Mouse (Mus musculus) forebrain, embryonic 12.5 days (tissue): ENCODE measurements around the gene Fam168b. TPM values are rescaled to one million over a fixed set of nuclear protein-coding genes. Genes with fewer than 3 reads are reported as not detected.
A peak's percentile ranks its signal among the peaks of the same experiment; 100 is the strongest.

Experiments used
- ATAC-seq: fragments of 200-750 bp; cut with Nextera tagmentation; 2 replicates; pipeline ENCODE4 v1.8.0; 2017; ENCODE audit warnings: moderate TSS enrichment; ENCODE audit not compliant: low FRiP score
- H3K27ac ChIP-seq: fragments of 300-500 bp; sonication (generic); 2 replicates; pipeline ENCODE4 v1.5.1; 2016; ENCODE audit warnings: mild to moderate bottlenecking
- H3K27me3 ChIP-seq: fragments of 300-500 bp; sonication (generic); 2 replicates; pipeline ENCODE4 v1.6.1; 2016; ENCODE audit warnings: mild to moderate bottlenecking
- H3K36me3 ChIP-seq: fragments of 300-500 bp; sonication (generic); replicated peaks from 2 replicates; pipeline ENCODE4 v1.6.1; 2016; ENCODE audit warnings: mild to moderate bottlenecking
- H3K4me1 ChIP-seq: fragments of 300-500 bp; sonication (generic); 2 replicates; pipeline ENCODE4 v1.6.1; 2016
- H3K4me2 ChIP-seq: fragments of 300-500 bp; sonication (generic); 2 replicates; pipeline ENCODE4 v1.6.1; 2016; ENCODE audit warnings: mild to moderate bottlenecking, moderate library complexity
- H3K4me3 ChIP-seq: fragments of 300-500 bp; sonication (generic); replicated peaks from 2 replicates; pipeline ENCODE4 v1.5.1; 2016; ENCODE audit warnings: mild to moderate bottlenecking
- H3K9ac ChIP-seq: fragments of 300-500 bp; sonication (generic); 2 replicates; pipeline ENCODE4 v1.6.1; 2016; ENCODE audit warnings: mild to moderate bottlenecking
- H3K9me3 ChIP-seq: fragments of 300-500 bp; sonication (generic); 2 replicates; pipeline ENCODE4 v1.6.1; 2016
- WGBS: fragments of 180-500 bp; shearing (Covaris S2); methylation state at CpG from one replicate; pipeline ENCODE4 v1.1.7; 2016; 5-methylcytosine and 5-hydroxymethylcytosine counted together
- polyA plus RNA-seq: library from polyadenylated mRNA; unstranded; fragments of >200 nt; fragmentation: Nextera tagmentation; extraction: Ambion mirVana; gene quantifications from 2 replicates; pipeline ENCODE4 v1.2.1, GENCODE M21; 2016

The Fam168b gene
- polyA plus RNA-seq, 1 experiment from 2014 or later: 176 TPM

GRCm38 (mm10) chr1:34847070-34847469, 4.2 kb upstream of the Fam168b start:
- Histone ChIP-seq H3K9me3 (no peaks in the 10 kb centered on the region), H3K27ac (no peak overlapping the region), H3K36me3 (no peaks in the 10 kb centered on the region), H3K4me1 (peaks cover 18% of the 10 kb centered on the region), H3K4me3 (no peak overlapping the region), H3K9ac (no peak overlapping the region), H3K4me2 (no peak overlapping the region), H3K27me3 (no peaks in the 10 kb centered on the region)
- 91% methylated on average over 3 of the region's 3 CpGs for WGBS
- ATAC-seq: no peak

- Histone ChIP-seq H3K4me2 (peak overlapping the region; percentile 91), H3K4me3 (peak overlapping the region; percentile 78), H3K27ac (peak overlapping the region; percentile 98), H3K27me3 (no peaks in the 10 kb centered on the region), H3K4me1 (peaks cover 38% of the 10 kb centered on the region), H3K36me3 (no peaks in the 10 kb centered on the region; the same call in none of the 2 replicates), H3K9me3 (no peaks in the 10 kb centered on the region), H3K9ac (peak overlapping the region; percentile 92)
- peak; percentile 91 for ATAC-seq
- under 1% methylated on average over 34 of the region's 51 CpGs for WGBS
These were observed 440 bp downstream of the Fam168b start for GRCm38 (mm10) chr1:34842389-34842861.

- H3K36me3 ChIP-seq: peaks cover under 1% of the 10 kb centered on the region
- peaks cover 38% of the 10 kb centered on the region for H3K4me1 ChIP-seq
- peak overlapping the region; percentile 98 for H3K27ac ChIP-seq
- H3K4me3 ChIP-seq: peak overlapping the region; percentile 78
- 2% methylated on average over 12 of the region's 12 CpGs for WGBS
- ATAC-seq: no peak
- H3K4me2 ChIP-seq: peak overlapping the region; percentile 91
- H3K9me3 ChIP-seq: no peaks in the 10 kb centered on the region
- no peaks in the 10 kb centered on the region for H3K27me3 ChIP-seq
- H3K9ac ChIP-seq: peak overlapping the region; percentile 92
These were observed 1.0 kb downstream of the Fam168b start for GRCm38 (mm10) chr1:34841709-34842388.

GRCm38 (mm10) chr1:34839241-34839640, 3.6 kb downstream of the Fam168b start:
- Histone ChIP-seq H3K36me3 (peaks cover 24% of the 10 kb centered on the region), H3K4me3 (no peak overlapping the region), H3K9me3 (no peaks in the 10 kb centered on the region), H3K27me3 (no peaks in the 10 kb centered on the region), H3K27ac (no peak overlapping the region), H3K4me2 (no peak overlapping the region), H3K4me1 (peaks cover 38% of the 10 kb centered on the region), H3K9ac (no peak overlapping the region)
- 80% methylated on average over 12 of the region's 12 CpGs for WGBS
- ATAC-seq: no peak

GRCm38 (mm10) chr1:34837951-34838689, 4.7 kb downstream of the Fam168b start:
- no peaks in the 10 kb centered on the region for H3K9me3 ChIP-seq
- no peak overlapping the region for H3K4me2 ChIP-seq
- no peak overlapping the region; the same call in 1 of the 2 replicates for H3K9ac ChIP-seq
- ATAC-seq: no peak
- H3K4me3 ChIP-seq: no peak overlapping the region
- peaks cover 32% of the 10 kb centered on the region for H3K4me1 ChIP-seq
- no peaks in the 10 kb centered on the region for H3K27me3 ChIP-seq
- H3K27ac ChIP-seq: no peak overlapping the region
- H3K36me3 ChIP-seq: peaks cover 32% of the 10 kb centered on the region
- 64% methylated on average over 6 of the region's 6 CpGs for WGBS

- Histone ChIP-seq H3K4me1 (peaks cover 23% of the 10 kb centered on the region), H3K4me2 (no peak overlapping the region), H3K27me3 (no peaks in the 10 kb centered on the region), H3K36me3 (peaks cover 47% of the 10 kb centered on the region), H3K4me3 (no peak overlapping the region), H3K9ac (no peak overlapping the region), H3K9me3 (no peaks in the 10 kb centered on the region), H3K27ac (no peak overlapping the region)
- ATAC-seq: no peak
- 94% methylated on average over 2 of the region's 2 CpGs for WGBS
These were observed 8.0 kb downstream of the Fam168b start for GRCm38 (mm10) chr1:34834904-34835303.

GRCm38 (mm10) chr1:34831381-34831780, 11.5 kb downstream of the Fam168b start:
- Histone ChIP-seq H3K27ac (no peak overlapping the region), H3K4me3 (no peak overlapping the region), H3K36me3 (peaks cover 72% of the 10 kb centered on the region), H3K9me3 (no peaks in the 10 kb centered on the region), H3K27me3 (no peaks in the 10 kb centered on the region), H3K4me2 (no peak overlapping the region), H3K9ac (no peak overlapping the region), H3K4me1 (peaks cover 6% of the 10 kb centered on the region; the same call in 1 of the 2 replicates)
- WGBS: 81% methylated on average over 1 of the region's 1 CpGs
- no peak for ATAC-seq

- Histone ChIP-seq H3K27ac (no peak overlapping the region), H3K9ac (no peak overlapping the region), H3K4me1 (peaks cover 6% of the 10 kb centered on the region; the same call in 1 of the 2 replicates), H3K4me2 (no peak overlapping the region), H3K36me3 (peaks cover 72% of the 10 kb centered on the region), H3K27me3 (no peaks in the 10 kb centered on the region), H3K4me3 (no peak overlapping the region), H3K9me3 (no peaks in the 10 kb centered on the region)
- ATAC-seq: no peak
- 78% methylated on average over 2 of the region's 2 CpGs for WGBS
These were observed 11.9 kb downstream of the Fam168b start for GRCm38 (mm10) chr1:34830934-34831333.

GRCm38 (mm10) chr1:34828528-34829294, 14.2 kb downstream of the Fam168b start:
- no peak for ATAC-seq
- Histone ChIP-seq H3K9me3 (no peaks in the 10 kb centered on the region), H3K4me2 (no peak overlapping the region), H3K27ac (no peak overlapping the region), H3K36me3 (peaks cover 69% of the 10 kb centered on the region), H3K9ac (no peak overlapping the region), H3K4me3 (no peak overlapping the region), H3K27me3 (no peaks in the 10 kb centered on the region), H3K4me1 (peaks cover 6% of the 10 kb centered on the region; the same call in 1 of the 2 replicates)
- 90% methylated on average over 5 of the region's 5 CpGs for WGBS

- no peaks in the 10 kb centered on the region for H3K9me3 ChIP-seq
- no peak overlapping the region for H3K27ac ChIP-seq
- H3K4me2 ChIP-seq: no peak overlapping the region
- peaks cover 6% of the 10 kb centered on the region; the same call in 1 of the 2 replicates for H3K4me1 ChIP-seq
- H3K27me3 ChIP-seq: no peaks in the 10 kb centered on the region
- ATAC-seq: no peak
- 93% methylated on average over 7 of the region's 7 CpGs for WGBS
- H3K9ac ChIP-seq: no peak overlapping the region
- no peak overlapping the region for H3K4me3 ChIP-seq
- peaks cover 72% of the 10 kb centered on the region for H3K36me3 ChIP-seq
These were observed 15.0 kb downstream of the Fam168b start for GRCm38 (mm10) chr1:34827900-34828299.

GRCm38 (mm10) chr1:34825909-34826308, 17.0 kb downstream of the Fam168b start:
- no peak overlapping the region for H3K27ac ChIP-seq
- no peak overlapping the region for H3K9ac ChIP-seq
- peaks cover under 1% of the 10 kb centered on the region; the same call in 1 of the 2 replicates for H3K4me1 ChIP-seq
- H3K9me3 ChIP-seq: no peaks in the 10 kb centered on the region
- no peaks in the 10 kb centered on the region for H3K27me3 ChIP-seq
- ATAC-seq: no peak
- H3K4me2 ChIP-seq: no peak overlapping the region
- whole genome bisulfite sequencing: 90% methylated on average over 9 of the region's 9 CpGs
- H3K4me3 ChIP-seq: no peak overlapping the region
- H3K36me3 ChIP-seq: peaks cover 78% of the 10 kb centered on the region

GRCm38 (mm10) chr1:34824208-34824607, 18.7 kb downstream of the Fam168b start:
- H3K9ac ChIP-seq: no peak overlapping the region
- peaks cover 88% of the 10 kb centered on the region for H3K36me3 ChIP-seq
- H3K27ac ChIP-seq: no peak overlapping the region
- H3K4me3 ChIP-seq: no peak overlapping the region
- H3K27me3 ChIP-seq: no peaks in the 10 kb centered on the region
- ATAC-seq: no peak
- 91% methylated on average over 8 of the region's 8 CpGs for WGBS
- H3K9me3 ChIP-seq: no peaks in the 10 kb centered on the region
- H3K4me1 ChIP-seq: no peaks in the 10 kb centered on the region
- H3K4me2 ChIP-seq: no peak overlapping the region
